Mouse (Mus musculus): ENCODE data around the gene Brpf1.
"Not testable (repeated sequence)": the region's sequence is repeated elsewhere in the genome, so short reads cannot be mapped to it uniquely, and the experiment has no call there.

Gene Brpf1

DNA sequence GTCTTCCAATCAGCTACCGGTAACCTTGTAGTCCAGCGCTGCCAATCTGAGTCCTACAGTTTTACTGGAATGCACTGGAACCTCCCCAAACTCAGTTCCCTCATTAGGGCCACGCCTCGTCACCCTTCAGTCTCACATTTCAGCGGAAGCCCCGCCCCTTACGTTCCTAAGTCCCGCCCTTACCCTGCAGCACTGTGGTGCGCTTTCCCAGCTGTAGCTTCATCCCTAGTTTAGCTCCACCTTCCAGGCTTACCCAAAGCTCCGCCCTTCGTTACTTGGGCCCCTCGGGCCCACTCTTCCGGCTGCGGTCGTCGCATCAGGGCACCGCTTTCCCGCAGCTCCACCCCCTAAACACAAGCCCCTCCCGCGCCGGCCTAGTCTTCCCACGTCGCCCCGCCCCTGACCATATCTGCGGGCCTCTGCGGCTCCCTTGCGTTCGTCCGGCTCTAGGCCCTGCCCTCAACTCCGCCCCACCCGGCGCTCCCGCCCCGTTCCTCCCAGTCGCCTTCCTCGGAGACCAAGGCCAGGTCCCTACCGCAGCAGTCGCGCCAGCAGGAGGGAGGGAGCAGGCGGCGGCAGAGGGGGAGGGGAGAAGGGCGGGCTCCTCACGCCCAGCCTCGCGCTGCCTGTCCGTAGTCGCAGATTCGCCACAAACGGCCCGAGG lies 483 bp upstream of the Brpf1 start:
- in situ Hi-C loops (cut with MboI, MseI): loop anchor here (10.0 kb wide), 1 partner anchor 262 kb away; the partner anchor contains the start of gene Thumpd3

DNA sequence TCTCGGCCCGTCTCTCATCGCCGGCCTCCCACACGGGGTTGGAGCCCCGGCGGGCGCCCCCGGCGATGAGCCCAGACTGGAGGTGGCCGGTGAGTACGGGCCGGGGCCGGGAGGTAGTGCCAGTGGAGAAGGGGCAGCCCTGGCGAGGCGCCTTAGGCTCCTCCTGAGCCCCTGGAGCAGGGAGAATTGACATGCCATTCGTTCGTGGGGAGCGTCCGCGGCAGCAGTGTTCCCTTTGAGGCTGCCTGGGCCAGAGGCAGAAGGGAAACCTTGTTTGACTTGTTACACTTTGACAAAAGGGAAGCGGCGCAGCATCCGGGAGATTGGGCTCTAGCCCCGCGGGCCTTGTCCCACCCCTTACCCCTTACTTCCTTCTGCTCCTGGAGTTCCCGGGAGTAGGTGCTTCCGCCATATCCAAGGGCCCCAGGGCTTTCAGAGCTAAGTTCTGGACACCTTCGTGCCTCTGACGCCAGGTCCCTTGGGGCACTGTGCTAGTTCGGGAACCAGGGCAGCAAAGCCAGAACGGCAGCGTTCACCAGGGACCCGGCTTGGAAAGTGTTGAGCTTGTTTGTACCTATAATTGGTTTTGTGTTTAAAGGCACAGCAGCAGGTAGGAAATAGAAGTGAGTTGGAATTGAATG lies 664 bp downstream of the Brpf1 start:
- in situ Hi-C loops (cut with MboI, MseI): loop anchor here (10.0 kb wide), 1 partner anchor 263 kb away; the partner anchor contains the start of gene Thumpd3

DNA sequence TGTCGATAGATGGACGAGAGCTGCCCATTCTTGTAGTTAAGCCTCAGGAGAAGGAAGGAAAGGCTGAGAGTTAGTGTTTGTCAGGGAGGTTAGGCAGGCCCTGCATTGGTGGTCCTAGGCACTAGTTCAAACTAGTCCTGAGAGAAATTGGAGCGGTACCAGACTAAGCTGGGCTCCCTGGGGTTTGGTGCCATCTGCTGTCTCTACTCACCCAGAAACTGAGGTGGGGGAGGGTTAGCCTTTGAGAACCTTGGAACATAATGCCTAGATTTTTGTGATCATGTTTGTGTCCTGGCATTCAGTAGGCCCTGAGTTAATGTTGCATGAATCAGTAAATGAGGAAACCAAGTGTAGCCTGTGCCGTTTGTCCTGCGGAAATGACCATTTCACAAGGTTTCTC lies 1.2 kb downstream of the Brpf1 start:
- in situ Hi-C loops (cut with MboI, MseI): loop anchor here (10.0 kb wide), 1 partner anchor 263 kb away; the partner anchor contains the start of gene Thumpd3

DNA sequence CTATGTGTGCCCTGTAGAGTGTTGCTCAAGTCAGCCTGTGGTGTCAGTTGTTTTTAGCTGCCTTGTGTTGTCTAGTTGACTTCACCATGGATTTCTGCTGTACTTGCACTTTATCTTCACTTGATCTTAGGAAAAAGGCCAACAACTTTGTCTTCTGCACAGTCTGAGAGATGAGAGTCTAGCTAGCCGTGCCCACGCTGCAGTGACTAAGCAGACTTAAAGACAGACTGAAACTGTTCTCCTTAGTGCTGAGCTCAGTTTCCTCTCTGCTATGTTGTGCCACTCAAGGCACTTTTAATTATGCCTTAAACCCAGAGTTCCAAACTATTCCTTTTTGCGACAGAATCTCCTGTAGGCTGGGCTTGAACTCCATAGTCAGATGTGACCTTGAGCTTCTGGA lies 9.0 kb downstream of the Brpf1 start:
- in situ Hi-C loops (cut with MboI, MseI): no loop called here

DNA sequence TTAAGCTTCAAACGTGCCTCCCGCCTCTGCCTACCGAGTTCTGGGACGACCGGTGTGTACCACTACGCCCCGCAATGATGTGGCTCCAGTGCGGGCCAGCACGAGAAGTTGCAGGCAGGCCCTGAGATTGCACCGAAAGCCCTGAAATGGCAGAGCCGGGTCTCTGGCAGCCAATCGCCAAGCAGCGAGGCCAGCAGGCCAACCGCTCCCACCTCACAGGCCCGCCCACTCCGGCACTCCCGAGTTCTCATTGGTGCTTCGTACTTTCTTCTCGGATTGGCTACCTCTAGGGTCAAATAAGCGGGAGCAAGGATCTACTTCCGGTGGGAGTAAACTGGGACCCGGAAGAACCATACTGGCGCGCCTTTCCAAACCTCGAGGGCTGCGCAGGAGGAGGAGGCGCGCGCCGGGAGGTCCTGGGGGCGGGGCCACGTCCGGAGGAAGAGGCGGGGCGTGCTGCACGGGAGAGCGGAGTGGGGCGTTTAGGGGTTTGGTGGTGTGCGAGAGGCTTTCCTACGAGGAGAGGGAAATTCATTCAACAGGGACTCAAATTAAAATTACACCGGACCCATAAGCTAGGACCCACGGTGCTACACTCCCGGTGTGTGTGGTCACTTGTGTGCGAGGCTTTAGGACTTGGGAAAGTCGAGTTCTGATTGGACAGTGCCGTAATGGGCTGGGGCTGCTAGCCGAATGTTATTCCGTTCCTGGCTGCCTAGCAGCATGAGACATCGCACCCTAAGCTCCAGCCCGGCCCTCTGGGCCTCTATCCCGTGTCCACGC lies 19.8 kb downstream of the Brpf1 start, which contains the start of gene Ogg1:
TSS of gene Ogg1 (plus strand) at position 440 of the 783 bp plus-strand sequence.
- in situ Hi-C loops (cut with MboI, MseI): loop anchor here (5.0 kb wide), 1 partner anchor 51 kb away; the partner anchor contains the start of genes Arpc4 and Tada3

DNA sequence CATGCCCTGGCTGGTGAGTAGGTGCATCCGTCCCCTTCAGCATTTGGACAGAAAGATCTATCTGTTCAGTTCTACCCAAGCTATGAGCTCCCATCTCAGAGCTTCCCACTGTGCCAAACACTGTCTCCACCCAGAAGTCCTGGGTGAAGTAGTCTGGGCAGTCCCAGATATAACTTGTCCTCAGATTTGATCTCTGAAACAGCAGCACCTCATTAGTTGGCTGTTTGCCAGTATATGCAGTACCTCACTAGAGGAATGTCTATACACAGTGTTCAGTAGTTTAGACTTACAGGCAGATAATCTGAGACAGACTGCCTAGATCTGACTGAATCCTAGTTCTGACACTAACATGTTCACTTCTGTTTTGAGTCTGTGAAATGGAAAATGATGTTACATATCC lies 22.5 kb downstream of the Brpf1 start:
- in situ Hi-C loops (cut with MboI, MseI): loop anchor here (5.0 kb wide), 1 partner anchor 48 kb away; the partner anchor contains the start of genes Arpc4 and Tada3

DNA sequence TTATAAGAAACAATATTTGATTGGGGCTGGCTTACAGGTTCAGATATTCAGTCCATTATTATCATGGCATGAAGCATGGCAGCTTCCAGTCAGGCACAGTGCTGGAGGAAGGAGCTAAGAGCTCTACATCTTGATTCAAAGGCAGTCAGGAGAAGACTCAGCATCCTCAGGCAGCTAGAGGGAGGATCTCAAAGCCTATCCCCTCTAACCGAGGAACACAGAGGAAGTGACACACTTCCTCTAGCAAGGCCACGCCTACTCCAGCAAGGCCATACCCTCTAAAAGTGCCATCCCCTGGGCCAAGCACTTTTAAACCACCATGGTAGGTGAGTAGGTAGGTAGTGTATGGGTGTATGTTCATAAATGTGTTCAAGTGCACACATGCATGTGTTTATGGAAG lies 23.6 kb downstream of the Brpf1 start:
- in situ Hi-C loops (cut with MboI, MseI): no loop called here

DNA sequence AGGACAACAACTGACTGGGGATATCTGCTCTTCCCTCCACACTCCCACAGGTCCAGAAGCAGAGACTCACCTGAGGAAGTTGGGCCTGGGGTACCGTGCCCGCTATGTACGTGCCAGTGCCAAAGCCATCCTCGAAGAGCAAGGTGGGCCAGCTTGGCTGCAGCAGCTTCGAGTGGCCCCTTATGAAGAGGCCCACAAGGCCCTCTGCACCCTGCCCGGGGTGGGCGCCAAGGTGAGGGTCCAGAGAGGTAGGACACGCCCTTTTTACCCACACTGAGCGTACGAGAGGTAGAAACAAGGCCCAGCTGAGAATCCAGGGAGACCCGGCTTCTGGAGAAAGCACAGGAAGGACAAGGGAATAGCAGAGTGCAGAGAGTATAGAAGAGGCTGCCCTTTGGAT lies 24.8 kb downstream of the Brpf1 start:
- in situ Hi-C loops (cut with MboI, MseI): no loop called here

DNA sequence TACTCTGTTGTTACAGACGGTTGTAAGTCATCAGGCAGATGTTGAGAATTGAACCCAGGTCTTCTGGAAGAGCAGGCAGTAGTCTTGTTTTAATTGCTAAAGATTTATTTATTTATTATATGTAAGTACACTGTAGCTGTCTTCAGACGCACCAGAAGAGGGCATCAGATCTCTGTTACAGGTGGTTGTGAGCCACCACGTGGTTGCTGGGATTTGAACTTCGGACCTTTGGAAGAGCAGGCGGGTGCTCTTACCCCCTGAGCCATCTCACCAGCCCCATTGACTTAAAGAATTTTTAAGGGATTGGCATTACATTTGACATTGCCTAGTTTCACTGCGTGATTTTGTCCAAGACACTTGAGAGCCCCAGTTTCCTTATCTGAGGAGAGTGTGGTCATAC lies 25.8 kb downstream of the Brpf1 start:
- in situ Hi-C loops (cut with MboI, MseI): not testable (repeated sequence)

DNA sequence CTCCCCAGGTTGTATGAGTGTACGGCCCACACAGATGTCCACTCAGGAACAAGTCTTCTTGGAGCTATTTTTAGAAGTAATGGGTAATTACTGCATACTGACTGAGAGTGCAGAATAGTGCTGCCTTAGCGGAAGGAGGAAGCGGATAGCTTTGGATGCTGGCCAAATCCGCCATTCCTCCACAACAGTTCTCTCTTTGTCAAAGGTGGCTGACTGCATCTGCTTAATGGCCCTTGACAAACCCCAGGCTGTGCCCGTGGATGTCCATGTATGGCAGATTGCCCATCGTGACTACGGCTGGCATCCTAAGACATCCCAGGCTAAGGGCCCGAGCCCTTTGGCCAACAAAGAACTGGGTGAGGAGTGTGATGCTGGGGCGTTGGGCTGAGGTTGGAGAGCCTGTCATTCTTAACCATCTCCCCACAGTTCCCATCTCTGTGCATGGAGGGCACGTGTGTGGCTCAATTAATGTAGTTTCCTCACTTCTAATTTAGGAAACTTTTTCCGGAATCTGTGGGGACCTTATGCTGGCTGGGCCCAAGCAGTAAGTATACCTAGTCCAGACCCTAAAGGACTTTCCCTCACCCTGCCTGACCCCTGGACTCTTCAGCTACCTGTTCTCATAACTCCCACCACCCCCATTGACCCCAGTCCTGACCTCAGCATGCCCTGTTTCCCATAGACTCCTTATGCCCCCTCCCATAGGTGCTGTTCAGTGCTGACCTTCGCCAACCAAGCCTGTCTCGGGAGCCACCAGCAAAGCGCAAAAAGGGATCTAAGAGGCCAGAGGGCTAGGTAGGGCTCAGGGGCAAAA lies 26.4 kb downstream of the Brpf1 start:
- in situ Hi-C loops (cut with MboI, MseI): no loop called here

DNA sequence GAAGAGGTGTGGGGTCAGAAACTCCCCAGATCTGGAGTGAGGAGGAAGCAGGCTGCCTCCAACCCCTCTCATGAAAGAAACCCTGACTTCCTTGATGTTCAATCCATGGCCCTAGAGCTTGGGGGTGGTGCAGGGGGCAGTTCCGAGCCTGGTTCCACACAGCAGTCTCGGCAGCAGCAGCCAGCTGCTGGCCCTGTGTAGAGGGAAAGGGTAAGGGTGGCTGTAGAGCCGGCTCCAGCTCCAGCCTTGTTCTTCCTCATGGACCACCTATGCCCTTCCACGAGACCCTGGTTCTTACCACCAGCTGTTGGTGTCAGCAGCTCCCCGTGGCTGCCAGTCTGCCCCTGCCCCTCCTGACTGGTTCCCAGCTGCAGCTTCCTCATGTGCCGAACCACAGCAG lies 27.3 kb downstream of the Brpf1 start:
- in situ Hi-C loops (cut with MboI, MseI): no loop called here

DNA sequence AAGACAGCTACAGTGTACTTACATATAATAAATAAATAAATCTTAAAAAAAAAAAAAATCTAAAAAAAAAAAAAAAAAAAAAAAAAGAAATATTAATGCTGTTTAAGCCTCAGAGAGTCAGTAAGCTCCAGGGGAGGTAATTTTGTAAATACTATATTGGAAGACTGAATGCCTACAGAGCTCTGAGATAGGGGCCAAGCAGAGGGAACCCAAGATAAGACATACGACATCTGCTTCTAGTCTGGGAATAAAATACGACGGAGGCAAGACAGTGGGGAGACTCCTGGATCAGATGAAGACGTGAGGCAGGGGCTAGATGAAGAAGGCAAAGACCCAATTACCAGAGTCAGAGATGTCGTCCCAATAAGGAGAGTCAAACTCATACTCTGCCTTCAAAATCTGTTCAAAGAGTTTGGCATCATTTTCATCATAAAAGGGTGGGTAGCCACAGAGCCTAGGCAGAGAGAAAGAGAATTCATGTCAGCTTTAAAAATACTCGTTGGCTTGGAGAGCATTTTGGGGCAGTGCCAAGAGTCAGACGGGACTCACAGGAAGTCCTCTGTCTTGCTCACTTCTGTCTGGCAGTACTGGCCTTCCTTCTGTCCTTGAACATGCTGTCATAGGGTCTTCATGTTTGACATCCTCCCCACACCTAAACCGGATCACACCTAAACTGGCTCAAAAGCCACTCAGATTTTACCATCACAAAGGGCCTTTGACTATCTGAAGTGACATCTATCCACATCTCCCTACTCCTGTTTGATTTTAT lies 30.1 kb downstream of the Brpf1 start:
- in situ Hi-C loops (cut with MboI, MseI): no loop called here

DNA sequence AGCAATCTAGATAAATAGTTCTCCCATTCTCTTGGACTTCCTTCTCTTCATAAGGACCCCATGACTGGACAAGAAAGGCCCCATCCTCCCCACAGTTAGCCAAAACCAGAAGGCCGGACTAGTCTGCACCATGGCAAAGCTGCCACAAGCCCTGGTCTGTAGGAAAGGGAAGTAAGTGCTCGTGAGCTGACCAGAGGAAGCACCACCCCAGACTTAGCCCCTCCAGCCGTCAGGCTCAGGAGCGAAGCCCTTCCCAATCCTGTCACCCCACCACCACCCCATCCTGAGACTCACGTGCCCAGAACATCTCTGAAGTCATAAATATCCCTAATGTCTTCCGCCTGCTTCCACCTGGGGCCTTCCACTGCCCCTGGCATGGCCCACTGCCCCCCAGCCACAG lies 34.6 kb downstream of the Brpf1 start:
- in situ Hi-C loops (cut with MboI, MseI): no loop called here

DNA sequence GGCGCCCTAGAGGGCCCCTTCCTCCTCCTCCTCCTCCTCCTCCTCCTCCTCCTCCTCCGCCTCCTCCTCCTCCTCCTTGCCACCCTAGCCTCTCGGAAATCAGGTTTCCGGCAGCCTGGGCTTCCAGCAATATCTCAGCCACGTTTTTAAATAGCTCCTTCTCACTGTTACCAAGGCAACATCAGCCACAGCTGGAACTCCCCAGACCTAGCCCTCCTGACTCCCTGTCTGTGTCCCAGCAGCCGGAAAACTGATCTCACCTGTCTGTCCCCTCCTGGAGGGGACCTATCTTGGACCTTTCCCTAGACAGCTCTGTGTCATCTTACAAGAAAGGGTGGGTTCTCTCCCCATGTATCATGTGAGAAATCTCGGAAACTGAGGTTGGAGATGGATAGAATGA lies 35.4 kb downstream of the Brpf1 start:
- in situ Hi-C loops (cut with MboI, MseI): no loop called here

DNA sequence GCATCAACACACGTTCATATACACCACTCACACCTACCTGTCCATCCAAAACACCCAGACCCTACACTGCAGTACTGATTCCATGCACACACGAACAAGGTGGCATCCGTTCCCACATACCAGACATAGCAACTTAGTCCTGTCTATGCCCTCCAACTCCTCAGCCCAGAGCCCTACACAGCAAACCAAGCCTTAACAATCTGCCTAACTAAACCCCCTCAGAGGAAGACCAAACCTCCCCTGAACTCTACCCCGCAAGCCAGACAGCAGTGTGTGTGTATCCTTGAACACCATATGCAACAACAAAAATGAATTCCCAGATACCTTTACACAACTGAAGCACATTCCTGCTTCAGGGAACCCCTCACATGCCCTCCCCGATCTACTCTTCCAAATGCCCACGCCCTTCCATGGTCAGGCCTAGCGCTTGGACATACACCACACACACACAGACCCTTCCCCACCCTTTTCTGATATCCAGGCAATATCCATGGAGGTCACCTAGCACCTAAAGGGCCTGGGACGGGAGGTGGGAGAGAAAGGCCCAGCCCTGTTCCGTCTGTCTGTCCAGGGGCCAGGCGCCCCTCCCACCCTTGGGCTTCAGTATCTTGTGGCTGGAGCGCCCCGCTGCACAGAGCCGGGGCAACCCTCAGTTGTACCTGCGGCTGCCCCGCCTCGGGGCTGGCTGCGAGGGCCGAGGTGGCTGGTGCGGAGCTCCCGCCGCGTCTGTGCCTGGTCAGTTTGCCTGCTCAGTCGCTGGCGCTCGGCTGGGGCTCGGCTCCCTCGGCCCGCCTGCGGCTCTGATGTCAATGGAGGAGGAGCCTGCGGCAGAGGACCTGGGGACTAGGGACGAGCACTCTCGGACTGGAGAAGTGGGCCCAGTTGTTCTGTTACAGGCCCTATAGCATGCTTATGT lies 36.5 kb downstream of the Brpf1 start, which contains the start of gene Camk1:
TSS of gene Camk1 (minus strand) at position 808 of the 916 bp plus-strand sequence.
- in situ Hi-C loops (cut with MboI, MseI): no loop called here

DNA sequence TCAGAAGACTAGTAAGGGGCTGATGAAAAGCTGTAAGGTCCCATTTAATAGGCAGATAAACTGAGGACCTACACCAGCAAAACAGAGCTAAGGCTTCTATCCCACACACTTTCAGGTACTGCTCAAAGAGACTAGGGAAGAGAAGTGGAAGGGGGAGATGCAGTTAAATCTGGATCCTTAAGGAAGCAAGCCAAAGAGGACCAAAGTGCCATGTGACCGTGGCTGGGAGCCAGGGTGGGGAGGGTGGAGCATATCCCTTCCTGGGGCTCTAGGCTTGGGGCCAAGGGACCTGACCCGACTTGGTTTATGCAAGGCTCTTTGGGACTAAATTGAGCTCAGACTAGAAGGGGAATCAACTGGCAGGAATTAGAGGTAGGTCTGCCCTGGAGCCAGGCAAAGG lies 37.4 kb downstream of the Brpf1 start:
- in situ Hi-C loops (cut with MboI, MseI): no loop called here

DNA sequence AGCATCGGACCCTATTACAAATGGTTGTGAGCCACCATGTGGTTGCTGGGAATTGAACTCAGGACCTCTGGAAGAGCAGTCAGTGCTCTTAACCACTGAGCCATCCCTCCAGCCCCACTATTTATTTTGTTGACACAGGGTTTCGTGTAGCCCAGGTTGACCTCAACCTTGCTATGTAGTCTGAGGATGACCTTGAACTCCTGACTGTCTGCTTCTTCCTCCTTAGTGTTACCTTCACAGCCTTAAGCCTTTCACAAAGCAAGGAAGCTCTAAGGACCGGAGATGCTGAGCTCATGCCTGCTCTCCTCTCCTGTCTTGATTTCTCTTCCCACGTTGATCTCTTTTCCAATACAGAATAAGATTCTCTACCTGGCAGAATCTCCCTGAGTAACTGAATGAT lies 40.0 kb downstream of the Brpf1 start:
- in situ Hi-C loops (cut with MboI, MseI): no loop called here

DNA sequence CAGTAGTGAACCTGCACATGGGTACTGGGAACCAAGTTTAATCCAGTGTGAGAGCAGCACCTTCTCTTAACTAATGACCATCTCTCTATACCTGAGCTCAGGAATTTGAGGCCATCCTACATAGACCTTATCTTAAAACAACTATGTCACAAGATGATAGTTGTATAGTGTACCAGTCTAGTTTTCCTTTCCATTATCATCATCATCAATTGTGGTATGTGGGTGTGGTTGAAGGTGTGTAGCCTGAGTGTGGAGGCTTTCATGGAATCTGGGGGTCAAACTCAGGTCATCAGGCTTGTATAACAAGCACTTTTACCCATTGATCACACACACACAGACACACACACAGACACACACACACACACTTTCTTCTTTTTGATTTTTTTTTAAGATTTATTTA lies 43.6 kb downstream of the Brpf1 start:
- in situ Hi-C loops (cut with MboI, MseI): no loop called here

DNA sequence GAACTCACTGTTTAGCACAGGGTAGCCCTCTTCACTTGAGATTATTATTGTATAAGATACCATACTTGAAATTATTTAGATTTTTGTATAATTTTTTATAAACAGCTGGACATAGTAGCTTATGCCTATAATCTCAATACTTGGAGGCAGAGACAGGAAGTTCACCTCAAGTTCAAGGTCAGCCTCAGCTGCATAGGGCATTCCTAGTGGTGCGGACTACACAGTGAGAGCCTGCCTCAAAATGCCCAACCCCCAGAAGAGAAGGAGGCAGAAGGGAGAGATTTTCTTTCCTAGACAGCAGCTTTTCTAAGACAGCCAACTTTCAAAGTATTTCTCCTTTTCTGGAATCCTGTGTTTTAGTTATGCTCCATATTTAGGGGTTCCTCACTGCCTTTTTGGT lies 44.2 kb downstream of the Brpf1 start:
- in situ Hi-C loops (cut with MboI, MseI): no loop called here

DNA sequence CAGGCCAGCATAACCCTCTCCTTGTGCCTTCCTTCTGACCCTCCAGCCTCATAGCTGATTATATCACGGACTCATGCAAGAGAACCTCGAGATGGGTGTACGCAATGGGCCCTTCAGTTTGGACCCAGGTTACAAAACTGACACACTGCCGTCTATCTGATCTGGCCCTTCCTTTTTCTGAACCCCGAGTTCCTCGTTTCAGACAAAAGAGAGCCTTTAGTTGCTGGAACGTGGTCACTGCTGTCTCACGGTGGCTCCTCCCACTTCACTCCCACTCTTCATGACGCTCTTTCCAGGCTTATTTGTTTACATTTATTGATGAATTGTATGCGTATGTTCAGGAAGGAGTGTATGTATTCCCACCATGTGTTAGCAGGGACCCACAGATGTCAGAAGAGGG lies 44.7 kb downstream of the Brpf1 start:
- in situ Hi-C loops (cut with MboI, MseI): no loop called here
